Mouse (Mus musculus): ENCODE data around the gene Slc25a39. TPM values are rescaled to one million over a fixed set of nuclear protein-coding genes. Genes with fewer than 3 reads are reported as not detected.

Gene Slc25a39
- total RNA-seq, 2 experiments from 2014 or later = 163 to 176 TPM

GRCm38 (mm10) chr11:102356190-102356589 is 51.6 kb downstream of the Slc25a39 start:
- intact Hi-C loops (cut with DNase I) = no loop called here
- DNase-seq = no peak

GRCm38 (mm10) chr11:102355501-102355900 is 52.2 kb downstream of the Slc25a39 start:
- DNase-seq = no peak
- intact Hi-C loops (cut with DNase I) = no loop called here

- no peak for DNase-seq
- intact Hi-C loops (cut with DNase I) = no loop called here
Observed at GRCm38 (mm10) chr11:102353021-102353431, 54.7 kb downstream of the Slc25a39 start.

Small RNAs within 50 kb of the gene (microRNA-seq; reads per million reads assigned to microRNA genes)
- gene Mir6930 = 0 to 0.24 reads per million in 2 experiments

Other genes with a start within 250 kb of the Slc25a39 start
- gene Lsm12, start 222.7 kb downstream of the Slc25a39 start, total RNA-seq (2021) = 10 to 100 TPM; 44.4 to 47.6 TPM
- gene G6pc3, start 218.3 kb downstream of the Slc25a39 start, total RNA-seq (2021) = 10 to 100 TPM; 35.0 to 35.7 TPM
- 100 to 1,000 TPM; 122 to 138 TPM for gene Hdac5, start 177.8 kb downstream of the Slc25a39 start, total RNA-seq (2021)
- gene BC030867, start 159.1 kb downstream of the Slc25a39 start, total RNA-seq (2021) = under 1 TPM; 0.74 to 0.83 TPM
- under 1 TPM; 0.61 to 0.62 TPM for gene Asb16, start 139.2 kb downstream of the Slc25a39 start, total RNA-seq (2021)
- 10 to 100 TPM; 26.6 TPM for gene Tmub2, start 123.0 kb downstream of the Slc25a39 start, total RNA-seq (2021)
- 10 to 100 TPM; 26.5 to 29.5 TPM for gene Atxn7l3, start 111.3 kb downstream of the Slc25a39 start, total RNA-seq (2021)
- gene Ubtf, start 88.2 kb downstream of the Slc25a39 start, total RNA-seq (2021) = 10 to 100 TPM; 60.1 to 69.7 TPM
- 10 to 100 TPM; 22.7 to 23.0 TPM for gene Slc4a1, start 41.7 kb downstream of the Slc25a39 start, total RNA-seq (2021)
- under 1 TPM in 1 of 2 experiments, not detected in 1; 0.29 TPM for gene Rundc3a, start 14.5 kb downstream of the Slc25a39 start, total RNA-seq (2021)
- 100 to 1,000 TPM; 130 to 136 TPM for gene Grn, start 22.4 kb upstream of the Slc25a39 start, total RNA-seq (2021)
- 10 to 100 TPM; 10.5 to 11.4 TPM for gene Fam171a2, start 39.7 kb upstream of the Slc25a39 start, total RNA-seq (2021)
- 1 to 10 TPM; 3.1 to 3.3 TPM for gene Itga2b, start 62.2 kb upstream of the Slc25a39 start, total RNA-seq (2021)
- 10 to 100 TPM; 24.7 to 25.7 TPM for gene Gpatch8, start 148.4 kb upstream of the Slc25a39 start, total RNA-seq (2021)
- 1 to 10 TPM in 1 of 2 experiments, under 1 TPM in 1; 0.69 to 1.8 TPM for gene Gm11627, start 171.5 kb upstream of the Slc25a39 start, total RNA-seq (2021)
- 1 to 10 TPM; 5.6 to 7.3 TPM for gene Fzd2, start 196.4 kb upstream of the Slc25a39 start, total RNA-seq (2021)